Mouse (Mus musculus) midbrain, embryonic 12.5 days (tissue): ENCODE measurements around the gene Tor1aip2. TPM values are rescaled to one million over a fixed set of nuclear protein-coding genes. Genes with fewer than 3 reads are reported as not detected.
A peak's percentile ranks its signal among the peaks of the same experiment; 100 is the strongest.

Experiments used
- ATAC-seq: fragments of 200-750 bp; cut with Nextera tagmentation; 2 replicates; pipeline ENCODE4 v1.8.0; 2017; ENCODE audit warnings: low read depth, moderate TSS enrichment, moderate library complexity; ENCODE audit not compliant: low FRiP score
- H3K27ac ChIP-seq: fragments of 300-500 bp; sonication (generic); replicated peaks from 2 replicates; pipeline ENCODE4 v1.5.1; 2016; ENCODE audit warnings: mild to moderate bottlenecking
- H3K27me3 ChIP-seq: fragments of 300-500 bp; sonication (generic); 2 replicates; pipeline ENCODE4 v1.6.1; 2016; ENCODE audit warnings: mild to moderate bottlenecking
- H3K36me3 ChIP-seq: fragments of 300-500 bp; sonication (generic); 2 replicates; pipeline ENCODE4 v1.6.1; 2016
- H3K4me1 ChIP-seq: fragments of 300-500 bp; sonication (generic); 2 replicates; pipeline ENCODE4 v1.6.1; 2016
- H3K4me2 ChIP-seq: fragments of 300-500 bp; sonication (generic); replicated peaks from 2 replicates; pipeline ENCODE4 v1.6.1; 2016; ENCODE audit warnings: mild to moderate bottlenecking, moderate library complexity
- H3K4me3 ChIP-seq: fragments of 300-500 bp; sonication (generic); 2 replicates; pipeline ENCODE4 v1.5.1; 2016; ENCODE audit warnings: mild to moderate bottlenecking
- H3K9ac ChIP-seq: fragments of 300-500 bp; sonication (generic); replicated peaks from 2 replicates; pipeline ENCODE4 v1.6.1; 2016; ENCODE audit warnings: mild to moderate bottlenecking, moderate library complexity
- H3K9me3 ChIP-seq: fragments of 300-500 bp; sonication (generic); 2 replicates; pipeline ENCODE4 v1.6.1; 2016; ENCODE audit warnings: mild to moderate bottlenecking
- WGBS: fragments of 180-500 bp; shearing (Covaris S2); methylation state at CpG from one replicate; pipeline ENCODE4 v1.1.7; 2016; 5-methylcytosine and 5-hydroxymethylcytosine counted together
- polyA plus RNA-seq: library from polyadenylated mRNA; unstranded; fragments of >200 nt; fragmentation: Nextera tagmentation; extraction: Ambion mirVana; gene quantifications from 2 replicates; pipeline ENCODE4 v1.2.1, GENCODE M21; 2016

The Tor1aip2 gene
- polyA plus RNA-seq, 1 experiment from 2014 or later: 95.6 TPM

GRCm38 (mm10) chr1:156043027-156043426, 7.8 kb downstream of the Tor1aip2 start:
- Histone ChIP-seq H3K27ac (no peak overlapping the region), H3K4me3 (no peak overlapping the region), H3K27me3 (no peaks in the 10 kb centered on the region), H3K9me3 (no peaks in the 10 kb centered on the region), H3K4me2 (no peak overlapping the region), H3K36me3 (peaks cover 23% of the 10 kb centered on the region; the same call in 1 of the 2 replicates), H3K4me1 (peaks cover 15% of the 10 kb centered on the region), H3K9ac (no peak overlapping the region)
- no peak for ATAC-seq
- WGBS: 21% methylated on average over 4 of the region's 4 CpGs

GRCm38 (mm10) chr1:156044211-156044611, 9.0 kb downstream of the Tor1aip2 start:
- H3K27ac ChIP-seq: no peak overlapping the region
- H3K9ac ChIP-seq: no peak overlapping the region
- H3K4me3 ChIP-seq: no peak overlapping the region
- ATAC-seq: no peak
- 93% methylated on average over 5 of the region's 5 CpGs for WGBS
- peaks cover 15% of the 10 kb centered on the region for H3K4me1 ChIP-seq
- no peaks in the 10 kb centered on the region for H3K9me3 ChIP-seq
- no peaks in the 10 kb centered on the region for H3K27me3 ChIP-seq
- peaks cover 35% of the 10 kb centered on the region for H3K36me3 ChIP-seq
- no peak overlapping the region for H3K4me2 ChIP-seq

GRCm38 (mm10) chr1:156046688-156047087, 11.5 kb downstream of the Tor1aip2 start:
- 86% methylated on average over 3 of the region's 3 CpGs for WGBS
- H3K27me3 ChIP-seq: no peaks in the 10 kb centered on the region
- no peak overlapping the region for H3K4me3 ChIP-seq
- H3K4me1 ChIP-seq: peaks cover 12% of the 10 kb centered on the region
- no peak for ATAC-seq
- H3K36me3 ChIP-seq: peaks cover 53% of the 10 kb centered on the region
- no peak overlapping the region for H3K27ac ChIP-seq
- H3K4me2 ChIP-seq: no peak overlapping the region
- H3K9me3 ChIP-seq: no peaks in the 10 kb centered on the region
- H3K9ac ChIP-seq: no peak overlapping the region

- no peak overlapping the region for H3K4me2 ChIP-seq
- no peaks in the 10 kb centered on the region for H3K9me3 ChIP-seq
- H3K4me1 ChIP-seq: no peaks in the 10 kb centered on the region
- 86% methylated on average over 2 of the region's 2 CpGs for WGBS
- H3K4me3 ChIP-seq: no peak overlapping the region
- ATAC-seq: no peak
- peaks cover 42% of the 10 kb centered on the region for H3K36me3 ChIP-seq
- H3K27ac ChIP-seq: no peak overlapping the region
- no peaks in the 10 kb centered on the region for H3K27me3 ChIP-seq
- H3K9ac ChIP-seq: no peak overlapping the region
Measured at GRCm38 (mm10) chr1:156058207-156058606, 23.0 kb downstream of the Tor1aip2 start.

- no peak overlapping the region for H3K9ac ChIP-seq
- no peak for ATAC-seq
- no peaks in the 10 kb centered on the region for H3K9me3 ChIP-seq
- peaks cover 60% of the 10 kb centered on the region for H3K36me3 ChIP-seq
- no peaks in the 10 kb centered on the region for H3K4me1 ChIP-seq
- H3K4me2 ChIP-seq: no peak overlapping the region
- 89% methylated on average over 4 of the region's 4 CpGs for WGBS
- H3K27me3 ChIP-seq: no peaks in the 10 kb centered on the region
- no peak overlapping the region for H3K27ac ChIP-seq
- H3K4me3 ChIP-seq: no peak overlapping the region
Measured at GRCm38 (mm10) chr1:156062193-156062592, 27.0 kb downstream of the Tor1aip2 start.

- no peak overlapping the region for H3K4me2 ChIP-seq
- 69% methylated on average over 3 of the region's 3 CpGs for WGBS
- H3K9me3 ChIP-seq: no peaks in the 10 kb centered on the region
- H3K4me3 ChIP-seq: no peak overlapping the region
- no peak overlapping the region for H3K27ac ChIP-seq
- H3K4me1 ChIP-seq: no peaks in the 10 kb centered on the region
- no peaks in the 10 kb centered on the region for H3K27me3 ChIP-seq
- H3K9ac ChIP-seq: no peak overlapping the region
- no peak for ATAC-seq
- H3K36me3 ChIP-seq: peaks cover 52% of the 10 kb centered on the region
Measured at GRCm38 (mm10) chr1:156066133-156066532, 30.9 kb downstream of the Tor1aip2 start.

- H3K27me3 ChIP-seq: no peaks in the 10 kb centered on the region
- 87% methylated on average over 14 of the region's 14 CpGs for WGBS
- H3K27ac ChIP-seq: no peak overlapping the region
- peaks cover 3% of the 10 kb centered on the region for H3K4me1 ChIP-seq
- H3K9me3 ChIP-seq: no peaks in the 10 kb centered on the region
- no peak for ATAC-seq
- H3K4me3 ChIP-seq: no peak overlapping the region
- no peak overlapping the region for H3K4me2 ChIP-seq
- no peak overlapping the region for H3K9ac ChIP-seq
- H3K36me3 ChIP-seq: peaks cover 20% of the 10 kb centered on the region
Measured at GRCm38 (mm10) chr1:156070106-156070505, 34.9 kb downstream of the Tor1aip2 start.

- no peak overlapping the region for H3K4me2 ChIP-seq
- WGBS: 67% methylated on average over 15 of the region's 15 CpGs
- ATAC-seq: no peak
- H3K4me3 ChIP-seq: no peak overlapping the region
- no peak overlapping the region for H3K27ac ChIP-seq
- no peaks in the 10 kb centered on the region for H3K9me3 ChIP-seq
- no peaks in the 10 kb centered on the region for H3K27me3 ChIP-seq
- no peak overlapping the region for H3K9ac ChIP-seq
- no peaks in the 10 kb centered on the region for H3K36me3 ChIP-seq
- peaks cover 6% of the 10 kb centered on the region for H3K4me1 ChIP-seq
Measured at GRCm38 (mm10) chr1:156073169-156073821, 38.1 kb downstream of the Tor1aip2 start.

GRCm38 (mm10) chr1:156074575-156074974, 39.4 kb downstream of the Tor1aip2 start:
- Histone ChIP-seq H3K4me2 (no peak overlapping the region), H3K9me3 (no peaks in the 10 kb centered on the region), H3K36me3 (no peaks in the 10 kb centered on the region), H3K9ac (no peak overlapping the region), H3K4me1 (peaks cover 6% of the 10 kb centered on the region), H3K27ac (no peak overlapping the region), H3K4me3 (no peak overlapping the region), H3K27me3 (no peaks in the 10 kb centered on the region)
- WGBS: 64% methylated on average over 8 of the region's 8 CpGs
- no peak for ATAC-seq

GRCm38 (mm10) chr1:156076474-156076873, 41.3 kb downstream of the Tor1aip2 start:
- H3K36me3 ChIP-seq: no peaks in the 10 kb centered on the region
- no peaks in the 10 kb centered on the region for H3K27me3 ChIP-seq
- H3K4me2 ChIP-seq: no peak overlapping the region
- WGBS: 63% methylated on average over 4 of the region's 4 CpGs
- no peak overlapping the region for H3K9ac ChIP-seq
- no peak for ATAC-seq
- no peak overlapping the region for H3K27ac ChIP-seq
- no peak overlapping the region for H3K4me3 ChIP-seq
- peaks cover 6% of the 10 kb centered on the region for H3K4me1 ChIP-seq
- no peaks in the 10 kb centered on the region for H3K9me3 ChIP-seq

- H3K9me3 ChIP-seq: no peaks in the 10 kb centered on the region
- no peaks in the 10 kb centered on the region for H3K27me3 ChIP-seq
- H3K27ac ChIP-seq: no peak overlapping the region
- WGBS: 60% methylated on average over 3 of the region's 3 CpGs
- no peak overlapping the region for H3K4me3 ChIP-seq
- no peaks in the 10 kb centered on the region for H3K36me3 ChIP-seq
- H3K4me2 ChIP-seq: no peak overlapping the region
- ATAC-seq: no peak
- H3K4me1 ChIP-seq: peaks cover 6% of the 10 kb centered on the region
- no peak overlapping the region for H3K9ac ChIP-seq
Measured at GRCm38 (mm10) chr1:156077655-156078054, 42.5 kb downstream of the Tor1aip2 start.

GRCm38 (mm10) chr1:156084603-156085002, 49.4 kb downstream of the Tor1aip2 start:
- 64% methylated on average over 3 of the region's 3 CpGs for WGBS
- no peaks in the 10 kb centered on the region for H3K9me3 ChIP-seq
- H3K9ac ChIP-seq: no peak overlapping the region
- H3K27ac ChIP-seq: no peak overlapping the region
- 0 out of 2 replicates have a peak, but pooled peaks cover 8% of the 10 kb centered on the region for H3K27me3 ChIP-seq
- no peak for ATAC-seq
- H3K4me3 ChIP-seq: no peak overlapping the region
- H3K4me1 ChIP-seq: no peaks in the 10 kb centered on the region
- no peak overlapping the region for H3K4me2 ChIP-seq
- no peaks in the 10 kb centered on the region for H3K36me3 ChIP-seq

GRCm38 (mm10) chr1:156085770-156086169, 50.6 kb downstream of the Tor1aip2 start:
- Histone ChIP-seq H3K9me3 (no peaks in the 10 kb centered on the region), H3K4me2 (no peak overlapping the region), H3K36me3 (no peaks in the 10 kb centered on the region), H3K27me3 (0 out of 2 replicates have a peak, but pooled peaks cover 8% of the 10 kb centered on the region), H3K27ac (no peak overlapping the region), H3K9ac (no peak overlapping the region), H3K4me1 (0 out of 2 replicates have a peak, but pooled peaks cover 7% of the 10 kb centered on the region), H3K4me3 (no peak overlapping the region)
- peak; percentile 42; the same call in 1 of the 2 replicates for ATAC-seq
- WGBS: 58% methylated on average over 5 of the region's 5 CpGs
